Mouse (Mus musculus): ENCODE results near the gene Ppm1a.

GRCm38 (mm10) chr12:72714896-72715295 is 42.4 kb upstream of the Ppm1a start:
- TF ChIP-seq CTCF (conservative IDR thresholded peaks at IDR 0.05; ENCODE audit: low read length) (no peak), POU5F1 (IDR thresholded peaks at IDR 0.05; ENCODE audit: borderline replicate concordance, low read length) (no peak), NANOG (IDR thresholded peaks at IDR 0.05; ENCODE audit: borderline replicate concordance, low read length) (no peak)

Measured in E14TG2a.4 (cell line).